Mouse (Mus musculus) kidney, adult 8-10 months (tissue): ENCODE results near the gene Prkcb.
A peak's percentile ranks its signal among the peaks of the same experiment; 100 is the strongest.

ENCODE experiments used
- DNase-seq, 2 experiments: peaks; one replicate each; pipeline ENCODE4 v3.0.0; 2022

Prkcb gene

GRCm38 (mm10) chr7:122406625-122407024 is 118.1 kb downstream of the Prkcb start:
- DNase-seq, result no peak

DNA sequence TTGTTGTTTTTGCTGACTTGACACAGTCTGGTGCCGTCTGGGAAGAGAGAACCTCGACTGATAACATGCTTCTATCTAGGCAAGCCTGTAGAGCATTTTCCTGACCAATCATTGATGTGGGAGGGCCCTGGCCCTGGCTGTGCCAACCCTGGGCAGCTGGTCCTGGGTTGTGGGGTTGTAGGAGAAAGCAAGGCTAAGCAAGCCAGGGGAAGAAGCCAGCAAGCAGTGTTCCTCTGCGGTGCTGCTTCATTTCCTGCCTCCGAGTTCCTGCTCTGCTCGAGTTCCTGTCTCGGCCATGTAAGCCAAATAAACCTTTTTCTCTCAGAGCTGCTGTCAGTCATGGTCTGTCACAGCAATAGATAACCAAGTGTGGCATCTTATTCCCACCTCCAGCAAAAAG is 121.4 kb downstream of the Prkcb start:
- DNase-seq, result no peak

- DNase-seq, result no peak
Observed at GRCm38 (mm10) chr7:122410873-122411272, 122.3 kb downstream of the Prkcb start.

DNA sequence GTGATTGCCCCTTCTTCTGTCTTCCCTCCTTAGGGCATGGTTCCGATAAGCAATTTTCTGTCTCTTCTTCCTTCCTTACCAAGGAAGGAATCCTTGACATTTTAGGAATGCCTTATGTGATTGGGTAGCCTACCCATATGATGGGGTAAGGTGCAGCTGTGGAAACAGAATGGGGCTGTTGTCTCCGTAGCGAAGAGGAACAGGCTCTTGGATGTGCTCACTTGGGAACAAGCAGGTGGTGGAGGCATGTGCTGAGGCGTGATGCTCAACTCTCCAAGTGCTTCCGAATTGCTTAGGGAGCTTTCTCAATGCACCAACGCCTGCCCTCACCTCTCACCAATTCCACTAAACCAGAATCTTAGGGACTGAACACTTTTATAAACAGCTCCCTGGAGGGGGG is 124.7 kb downstream of the Prkcb start:
- DNase-seq, result no peak

- no peak for DNase-seq
Observed at GRCm38 (mm10) chr7:122414146-122414545, 125.6 kb downstream of the Prkcb start.

DNA sequence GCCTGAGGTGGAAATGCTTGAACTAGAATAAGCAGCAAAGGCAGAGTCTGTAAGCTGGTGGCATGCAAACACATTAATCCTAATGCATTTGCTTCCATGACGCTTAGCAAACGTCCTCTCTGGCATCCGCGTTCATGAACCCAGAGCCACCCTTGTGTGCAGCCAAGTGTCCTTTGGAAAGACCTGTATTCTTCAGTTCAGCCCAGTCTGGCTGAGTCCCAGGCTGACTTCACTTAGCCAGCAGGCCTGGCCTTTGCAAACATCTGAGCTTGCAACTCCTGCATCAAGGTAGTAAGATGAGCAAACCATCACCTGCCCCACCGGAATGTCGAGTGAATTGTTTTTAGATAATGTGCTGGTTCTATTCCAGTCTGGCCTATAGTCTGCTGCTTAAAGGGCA is 126.1 kb downstream of the Prkcb start:
- DNase-seq, result no peak

- DNase-seq, result no peak
Observed at GRCm38 (mm10) chr7:122415387-122415786, 126.8 kb downstream of the Prkcb start.

- DNase-seq, result no peak
Observed at GRCm38 (mm10) chr7:122415904-122416303, 127.4 kb downstream of the Prkcb start.

- DNase-seq, result no peak
Observed at GRCm38 (mm10) chr7:122418551-122418950, 130.0 kb downstream of the Prkcb start.

- no peak for DNase-seq
Observed at GRCm38 (mm10) chr7:122423816-122424215, 135.3 kb downstream of the Prkcb start.

DNA sequence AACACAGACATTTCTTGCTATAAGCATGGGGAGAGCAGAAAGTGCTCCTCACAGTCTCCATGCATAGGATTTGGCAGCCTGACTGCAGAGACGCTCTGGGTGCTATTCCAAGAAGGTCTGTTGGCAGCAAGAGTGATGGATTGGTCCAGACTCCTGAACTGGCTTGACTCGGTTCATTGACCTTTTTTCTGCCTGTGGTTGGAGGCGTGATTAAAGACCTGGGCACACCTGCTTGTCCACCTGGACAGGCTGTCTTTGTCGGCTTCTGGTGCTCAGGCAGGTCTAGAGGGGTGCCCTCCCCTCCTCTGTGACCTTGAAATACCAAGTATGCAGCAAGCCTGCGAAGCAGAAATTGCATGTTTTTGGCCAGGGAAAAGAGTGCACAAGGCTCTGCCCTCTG is 140.6 kb downstream of the Prkcb start:
- DNase-seq, result no peak

DNA sequence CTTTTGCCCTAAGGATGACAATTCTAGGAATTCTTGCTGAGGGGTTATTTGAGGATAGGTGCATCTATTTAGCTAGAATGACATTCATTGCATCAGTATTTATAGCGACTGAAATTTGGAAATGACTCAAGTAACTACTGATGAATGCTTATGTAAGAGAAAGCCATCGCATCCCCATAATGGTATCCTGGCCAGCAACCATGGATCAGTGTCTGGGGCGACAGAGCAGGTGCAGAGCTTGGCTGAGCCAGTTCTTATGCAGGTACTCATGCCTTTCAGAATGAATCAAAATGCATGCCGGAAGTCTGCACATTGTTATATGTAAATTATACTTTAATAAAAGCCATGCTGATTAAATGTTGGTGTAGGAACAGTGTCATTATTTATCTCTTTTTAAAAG is 143.8 kb downstream of the Prkcb start:
- no peak for DNase-seq

- no peak for DNase-seq
Observed at GRCm38 (mm10) chr7:122433377-122433776, 144.8 kb downstream of the Prkcb start.

DNA sequence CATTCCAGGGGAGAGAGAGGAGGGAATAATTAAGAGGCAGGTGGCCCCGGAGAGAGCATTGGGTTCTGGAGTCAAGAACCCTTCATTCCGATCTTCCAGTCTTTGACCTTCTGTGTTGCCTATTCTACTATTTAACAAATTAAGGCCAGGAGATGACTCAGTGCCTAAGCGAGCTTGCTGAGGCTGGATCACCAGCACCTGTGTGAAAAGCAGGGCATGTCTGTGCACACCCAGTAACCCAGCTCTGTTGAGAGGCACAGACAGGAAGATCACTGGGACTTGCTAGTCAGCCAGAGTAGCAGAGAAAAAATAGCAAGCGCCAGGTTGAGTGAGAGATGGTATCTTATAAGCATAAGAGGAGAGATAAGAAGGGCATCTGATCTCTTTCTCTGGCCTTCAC is 146.4 kb downstream of the Prkcb start:
- no peak for DNase-seq

GRCm38 (mm10) chr7:122435561-122435960 is 147.0 kb downstream of the Prkcb start:
- DNase-seq, result no peak

DNA sequence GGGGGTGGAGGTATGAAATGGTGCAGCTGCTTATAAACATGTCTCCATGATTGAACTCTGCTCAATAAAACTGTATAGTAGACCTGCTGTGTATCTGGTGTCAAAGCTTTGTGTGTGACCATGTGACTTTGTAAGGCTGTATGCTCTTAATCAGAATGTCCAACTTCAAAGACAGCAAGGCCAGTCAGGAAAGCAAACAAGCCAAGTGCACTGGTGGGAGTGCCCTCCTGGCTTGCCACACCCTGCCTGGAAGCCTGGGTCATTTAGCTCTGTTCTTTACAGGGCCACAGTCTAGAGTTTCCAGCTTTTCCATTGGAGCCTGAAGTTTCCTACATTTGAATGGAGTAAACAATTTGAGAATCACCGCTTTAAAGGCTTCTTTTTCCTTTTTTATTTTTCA is 148.8 kb downstream of the Prkcb start:
- no peak for DNase-seq

- peak in 1 of 2 experiments; percentile 9 for DNase-seq
Observed at GRCm38 (mm10) chr7:122445056-122445455, 156.5 kb downstream of the Prkcb start.

GRCm38 (mm10) chr7:122452671-122453070 is 164.1 kb downstream of the Prkcb start:
- DNase-seq, result no peak

DNA sequence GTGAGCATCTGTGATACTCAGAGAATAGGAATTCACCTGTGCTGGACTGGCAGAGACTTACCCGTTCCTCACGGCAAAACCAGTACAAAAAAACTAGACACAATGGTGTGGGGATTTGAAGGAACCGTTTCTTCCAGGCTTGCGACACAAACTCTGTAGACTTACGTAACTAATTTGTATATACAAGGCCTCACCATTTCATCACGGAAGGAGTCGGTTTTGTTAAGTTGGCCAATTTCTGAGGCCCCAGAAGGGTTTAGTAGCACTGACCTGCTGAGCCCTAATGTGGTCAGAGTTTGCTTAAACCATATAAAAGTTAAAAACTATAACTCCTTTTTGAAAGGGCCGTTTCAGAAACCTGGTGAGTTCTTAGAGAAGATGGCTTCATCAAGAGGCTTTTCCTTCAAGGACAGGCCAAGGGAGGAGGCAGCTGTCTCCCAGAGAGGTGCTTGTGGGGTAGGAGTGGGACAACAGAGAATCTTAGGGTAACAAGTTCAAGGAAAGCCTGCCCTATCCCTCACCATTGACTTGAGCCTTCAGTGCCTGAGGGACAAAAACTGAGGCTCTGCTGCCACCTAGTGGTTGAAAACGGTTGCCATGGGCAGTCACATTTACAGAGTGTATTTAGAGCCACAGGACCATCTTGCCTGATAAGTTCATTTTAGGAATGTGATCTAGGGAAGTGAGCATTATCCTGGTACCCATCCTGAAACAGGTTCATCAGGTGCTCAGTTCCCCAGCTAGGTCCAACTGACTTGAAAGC is 170.8 kb downstream of the Prkcb start:
- DNase-seq, result peak; percentile 47 to 80

- no peak for DNase-seq
Observed at GRCm38 (mm10) chr7:122460020-122460419, 171.5 kb downstream of the Prkcb start.

GRCm38 (mm10) chr7:122465823-122466549 is 177.4 kb downstream of the Prkcb start:
- peak in 1 of 2 experiments; percentile 5 for DNase-seq

DNA sequence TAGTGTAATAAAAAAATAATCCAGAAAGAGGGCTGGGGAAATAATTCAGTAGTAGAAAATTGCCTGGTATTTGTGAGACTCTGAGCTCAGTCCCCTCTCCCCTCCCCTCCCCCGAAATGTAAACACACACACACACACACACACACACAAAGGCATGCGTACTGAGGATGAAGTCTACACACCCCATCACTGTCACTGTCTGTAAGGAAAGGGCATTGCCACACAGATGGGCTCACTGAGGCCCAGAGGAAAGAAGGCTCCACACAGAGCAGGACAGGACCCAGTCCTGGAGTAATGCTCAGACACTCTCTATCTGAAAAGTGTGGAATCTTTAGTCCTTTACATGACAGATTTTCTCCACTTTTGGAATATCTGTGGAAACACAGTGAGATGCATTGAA is 178.2 kb downstream of the Prkcb start:
- no peak for DNase-seq

GRCm38 (mm10) chr7:122467831-122468230 is 179.3 kb downstream of the Prkcb start:
- no peak for DNase-seq
